Mouse (Mus musculus): ENCODE measurements at regions not wholly inside any gene's neighbourhood (a gene's known extent, or its start where the extent isn't known, plus 50 kb on each side); places are given as distances from the start of the nearest gene placed in this dataset.

DNA sequence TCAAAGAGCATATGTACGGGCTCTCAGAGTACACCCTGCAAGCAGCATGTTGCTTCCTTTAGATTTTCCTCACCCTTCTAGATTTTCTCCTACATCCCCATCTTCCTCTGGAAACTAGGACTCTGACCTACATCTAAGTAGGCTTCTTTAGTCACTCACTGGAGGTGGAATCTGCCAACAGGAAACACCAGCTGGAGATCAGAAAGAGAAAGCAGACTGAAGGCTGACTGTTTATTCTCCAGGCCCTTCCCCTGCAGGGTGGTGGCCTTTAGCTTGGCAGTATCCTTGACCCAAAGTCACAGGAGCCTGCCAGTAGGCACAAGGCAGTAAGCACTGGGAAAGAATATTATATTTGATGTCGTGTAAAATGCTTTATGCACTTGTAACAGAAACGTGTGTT, 75.4 kb upstream of the Klf12 start:
- DNase-seq (ENCODE audit: low spot score, missing footprints) (peak; percentile 79), ATAC-seq (ENCODE audit: low FRiP score) (no peak)
- 81% methylated on average over 3 of the region's 3 CpGs for WGBS
- H3K27me3 ChIP-seq (ENCODE audit: control insufficient read depth, insufficient read depth, low read length), result no peaks in the 10 kb centered on the region
- H3K9me3 ChIP-seq (ENCODE audit: control insufficient read depth, low read length), result no peaks in the 10 kb centered on the region
- no peaks in the 10 kb centered on the region for H3K36me3 ChIP-seq (ENCODE audit: control insufficient read depth, insufficient read depth, low read length)
- H3K9ac ChIP-seq (ENCODE audit: low read length), result no peak overlapping the region
- H3K27ac ChIP-seq (ENCODE audit: low read depth, low read length), result no peak overlapping the region
- no peaks in the 10 kb centered on the region for H3K4me1 ChIP-seq (ENCODE audit: control insufficient read depth, insufficient read depth, low read length)
- no peak overlapping the region for H3K4me2 ChIP-seq
- no peak overlapping the region for H3K4me3 ChIP-seq (ENCODE audit: low read depth, low read length)

DNA sequence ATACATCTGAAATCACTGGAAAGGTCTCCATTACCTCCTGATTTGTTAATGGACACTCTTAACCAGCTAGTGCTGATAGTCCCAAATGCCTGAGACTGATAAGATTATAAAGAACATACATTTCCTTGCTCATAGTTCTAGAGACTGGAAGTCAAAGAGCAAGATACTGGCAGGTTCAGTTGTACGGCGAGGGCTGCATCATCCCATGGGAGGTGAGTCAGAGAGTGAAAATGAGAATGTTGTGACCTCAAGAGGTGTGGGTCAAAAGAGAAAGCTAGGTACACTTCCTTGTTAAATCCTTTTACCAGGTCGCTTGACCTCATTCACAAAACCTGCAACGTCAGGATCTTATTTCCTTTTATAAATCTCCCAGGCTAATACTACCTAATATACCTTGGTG, 72.7 kb upstream of the Klf12 start:
- no peak for ATAC-seq (ENCODE audit: low FRiP score)
- Histone ChIP-seq H3K36me3 (ENCODE audit: control insufficient read depth, insufficient read depth, low read length) (no peaks in the 10 kb centered on the region), H3K4me3 (ENCODE audit: low read depth, low read length) (no peak overlapping the region), H3K9ac (ENCODE audit: low read length) (no peak overlapping the region), H3K27me3 (ENCODE audit: control insufficient read depth, insufficient read depth, low read length) (no peaks in the 10 kb centered on the region), H3K4me1 (ENCODE audit: control insufficient read depth, insufficient read depth, low read length) (no peaks in the 10 kb centered on the region), H3K4me2 (no peak overlapping the region), H3K27ac (ENCODE audit: low read depth, low read length) (no peak overlapping the region), H3K9me3 (ENCODE audit: control insufficient read depth, low read length) (no peaks in the 10 kb centered on the region)
- DNase-seq (ENCODE audit: low spot score, missing footprints), result peak; percentile 28
- 83% methylated on average over 4 of the region's 4 CpGs for WGBS

DNA sequence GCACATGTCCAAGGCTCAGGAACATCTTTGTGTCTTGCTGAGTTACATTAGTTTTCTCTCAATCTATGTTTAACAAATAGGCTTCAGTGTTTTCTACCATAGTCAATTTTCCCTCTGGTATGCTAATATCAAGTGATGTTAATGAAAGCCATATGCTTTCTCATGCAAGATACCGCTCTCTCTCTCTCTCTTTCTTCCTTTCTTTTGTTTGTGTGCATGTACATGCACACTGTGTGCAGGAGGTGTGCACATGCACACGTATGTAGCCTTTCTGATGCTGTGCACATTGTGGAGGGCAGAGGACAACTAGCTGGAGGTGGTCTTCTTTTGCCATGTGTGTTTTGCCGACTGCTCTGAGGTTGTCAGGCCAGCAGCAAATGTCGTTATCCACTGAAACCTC, 69.0 kb upstream of the Klf12 start:
- DNase-seq (ENCODE audit: low spot score, missing footprints) (peak; percentile 39), ATAC-seq (ENCODE audit: low FRiP score) (no peak)
- H3K4me3 ChIP-seq (ENCODE audit: low read depth, low read length), result no peak overlapping the region
- no peaks in the 10 kb centered on the region for H3K27me3 ChIP-seq (ENCODE audit: control insufficient read depth, insufficient read depth, low read length)
- H3K27ac ChIP-seq (ENCODE audit: low read depth, low read length), result no peak overlapping the region
- 77% methylated on average over 4 of the region's 4 CpGs for WGBS
- no peak overlapping the region for H3K9ac ChIP-seq (ENCODE audit: low read length)
- no peaks in the 10 kb centered on the region for H3K9me3 ChIP-seq (ENCODE audit: control insufficient read depth, low read length)
- H3K4me1 ChIP-seq (ENCODE audit: control insufficient read depth, insufficient read depth, low read length), result no peaks in the 10 kb centered on the region
- H3K36me3 ChIP-seq (ENCODE audit: control insufficient read depth, insufficient read depth, low read length), result no peaks in the 10 kb centered on the region
- no peak overlapping the region for H3K4me2 ChIP-seq

DNA sequence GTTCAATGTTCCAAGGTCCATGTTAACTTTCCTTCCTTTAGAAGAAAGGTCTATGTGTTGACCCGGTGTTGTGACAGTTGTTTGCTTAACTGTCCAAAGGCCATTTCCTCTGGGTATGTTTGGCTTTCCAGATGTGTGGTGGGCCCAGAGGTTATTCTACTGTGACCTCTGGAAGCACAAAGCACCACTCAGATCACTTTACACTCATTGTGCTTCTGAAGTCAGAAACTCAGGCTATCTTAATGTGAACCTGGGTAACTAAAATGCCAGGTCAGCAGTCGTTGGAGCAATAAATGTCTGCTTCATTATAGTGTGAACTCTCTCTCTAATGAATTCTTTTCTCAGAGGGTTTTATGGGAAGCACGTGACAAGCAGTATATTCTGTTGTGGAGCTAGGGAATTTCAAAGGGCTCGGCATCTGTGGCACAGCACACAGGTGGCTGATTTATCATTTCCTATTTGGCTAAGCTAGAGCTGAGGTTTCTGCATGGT, 68.5 kb upstream of the Klf12 start:
- no peaks in the 10 kb centered on the region for H3K27me3 ChIP-seq (ENCODE audit: control insufficient read depth, insufficient read depth, low read length)
- no peak overlapping the region for H3K9ac ChIP-seq (ENCODE audit: low read length)
- no peak overlapping the region for H3K4me2 ChIP-seq
- no peak overlapping the region for H3K4me3 ChIP-seq (ENCODE audit: low read depth, low read length)
- H3K9me3 ChIP-seq (ENCODE audit: control insufficient read depth, low read length), result no peaks in the 10 kb centered on the region
- peak; percentile 77 for DNase-seq (ENCODE audit: low spot score, missing footprints)
- no peak for ATAC-seq (ENCODE audit: low FRiP score)
- no peaks in the 10 kb centered on the region for H3K4me1 ChIP-seq (ENCODE audit: control insufficient read depth, insufficient read depth, low read length)
- H3K36me3 ChIP-seq (ENCODE audit: control insufficient read depth, insufficient read depth, low read length), result no peaks in the 10 kb centered on the region
- 59% methylated on average over 4 of the region's 4 CpGs for WGBS
- H3K27ac ChIP-seq (ENCODE audit: low read depth, low read length), result no peak overlapping the region

DNA sequence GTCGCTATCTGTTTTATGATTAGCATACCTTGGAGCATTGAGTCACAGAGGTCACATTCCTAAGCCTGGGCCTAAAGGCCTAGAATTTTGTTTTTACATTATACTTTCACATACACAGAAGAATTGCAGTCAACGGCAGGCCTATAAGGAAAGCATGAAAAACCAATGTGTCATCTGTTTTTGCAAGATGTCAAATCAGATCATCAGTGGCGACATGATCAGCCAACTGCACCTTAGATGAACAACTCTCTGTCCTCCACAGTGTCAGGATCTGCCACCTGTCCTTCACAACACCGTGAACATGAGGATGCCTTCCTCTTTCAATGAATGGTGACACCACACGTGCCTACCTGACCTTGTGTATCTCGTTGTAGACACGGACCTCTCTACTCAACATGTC, 66.5 kb upstream of the Klf12 start:
- no peak overlapping the region for H3K27ac ChIP-seq (ENCODE audit: low read depth, low read length)
- no peaks in the 10 kb centered on the region for H3K9me3 ChIP-seq (ENCODE audit: control insufficient read depth, low read length)
- H3K9ac ChIP-seq (ENCODE audit: low read length), result no peak overlapping the region
- no peak overlapping the region for H3K4me3 ChIP-seq (ENCODE audit: low read depth, low read length)
- DNase-seq (ENCODE audit: low spot score, missing footprints) (peak; percentile 56), ATAC-seq (ENCODE audit: low FRiP score) (no peak)
- H3K27me3 ChIP-seq (ENCODE audit: control insufficient read depth, insufficient read depth, low read length), result no peaks in the 10 kb centered on the region
- no peak overlapping the region for H3K4me2 ChIP-seq
- WGBS, result 92% methylated on average over 7 of the region's 7 CpGs
- no peaks in the 10 kb centered on the region for H3K4me1 ChIP-seq (ENCODE audit: control insufficient read depth, insufficient read depth, low read length)
- no peaks in the 10 kb centered on the region for H3K36me3 ChIP-seq (ENCODE audit: control insufficient read depth, insufficient read depth, low read length)

DNA sequence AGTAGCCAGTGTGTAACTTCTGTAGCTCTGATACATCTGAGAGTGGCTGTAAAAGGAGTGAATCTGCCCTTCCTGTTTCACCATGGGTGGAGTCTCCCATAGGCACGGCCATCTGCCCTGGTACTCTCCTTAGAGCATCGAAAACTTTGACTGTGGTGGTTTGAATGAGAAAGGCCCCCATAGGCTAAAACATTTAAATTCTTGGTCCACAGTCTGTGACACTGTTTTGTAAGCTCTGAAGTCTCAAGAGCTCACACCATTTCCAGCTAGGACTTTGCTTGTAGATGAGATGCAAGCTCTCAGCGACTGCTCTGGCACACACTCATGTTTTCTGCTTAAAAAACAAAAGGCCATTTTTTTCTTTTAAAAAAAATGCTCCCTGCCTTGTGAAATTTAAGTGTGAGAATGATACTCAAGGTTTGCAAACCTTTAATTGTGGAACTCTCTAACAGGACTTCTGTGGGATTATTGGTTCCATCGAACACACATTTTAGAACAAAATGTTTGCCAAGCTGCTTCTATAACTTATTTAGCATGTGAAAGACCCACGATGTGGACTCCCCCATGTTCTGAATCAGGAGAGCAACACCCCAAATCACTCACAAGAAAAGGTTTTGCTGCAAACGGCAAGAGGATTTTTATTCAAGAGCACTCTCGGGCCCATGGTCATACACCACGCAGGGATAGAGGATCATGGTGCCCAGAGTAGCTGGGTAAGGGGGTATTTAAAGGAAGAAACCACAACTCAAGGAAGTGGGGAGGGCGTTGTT, 65.7 kb upstream of the Klf12 start:
- Histone ChIP-seq H3K27me3 (ENCODE audit: control insufficient read depth, insufficient read depth, low read length) (no peaks in the 10 kb centered on the region), H3K27ac (ENCODE audit: low read depth, low read length) (no peak overlapping the region), H3K9me3 (ENCODE audit: control insufficient read depth, low read length) (no peaks in the 10 kb centered on the region), H3K36me3 (ENCODE audit: control insufficient read depth, insufficient read depth, low read length) (no peaks in the 10 kb centered on the region), H3K4me2 (no peak overlapping the region), H3K4me1 (ENCODE audit: control insufficient read depth, insufficient read depth, low read length) (no peaks in the 10 kb centered on the region), H3K9ac (ENCODE audit: low read length) (no peak overlapping the region), H3K4me3 (ENCODE audit: low read depth, low read length) (no peak overlapping the region)
- DNase-seq (ENCODE audit: low spot score, missing footprints), result no peak
- 90% methylated on average over 9 of the region's 9 CpGs for WGBS
- ATAC-seq (ENCODE audit: low FRiP score), result no peak

DNA sequence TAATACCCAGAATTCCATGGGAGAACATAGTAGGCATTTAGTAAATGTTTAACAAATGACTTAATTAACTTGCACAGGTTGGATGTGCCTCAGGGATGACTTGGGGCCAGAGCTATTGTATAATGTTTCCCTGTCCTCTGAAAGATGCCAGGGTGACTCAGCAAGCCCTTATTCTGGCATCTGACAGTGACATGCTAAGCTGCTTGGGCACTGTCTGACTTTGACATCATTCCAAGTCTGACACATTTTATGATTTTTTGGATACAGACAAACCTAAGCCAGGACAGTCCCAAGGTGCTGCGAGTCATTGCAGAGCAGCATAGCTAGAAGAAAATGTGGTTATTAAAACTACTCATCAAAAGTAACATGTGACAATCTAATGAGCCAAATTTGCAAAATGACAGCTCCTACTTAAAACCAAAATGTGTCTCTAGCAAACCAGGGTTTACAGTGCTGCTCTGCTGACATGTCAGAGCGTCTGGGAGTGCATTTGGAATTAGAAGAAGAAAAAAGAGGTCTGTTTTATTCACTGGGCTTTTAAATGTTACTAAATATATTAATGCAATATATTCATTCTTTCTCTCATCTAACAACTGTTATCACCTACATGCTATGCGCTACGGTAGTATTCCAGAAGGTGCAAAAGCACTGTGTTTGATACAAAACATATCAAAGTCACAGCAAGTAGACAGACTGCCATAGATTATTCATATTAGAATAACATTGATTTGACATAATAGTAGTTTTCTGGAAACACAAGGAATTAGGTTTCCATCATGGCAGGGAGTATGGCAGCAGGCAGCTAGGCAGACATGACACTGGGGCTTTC, 64.1 kb upstream of the Klf12 start:
- Histone ChIP-seq H3K4me3 (ENCODE audit: low read depth, low read length) (no peak overlapping the region), H3K4me1 (ENCODE audit: control insufficient read depth, insufficient read depth, low read length) (no peaks in the 10 kb centered on the region), H3K27ac (ENCODE audit: low read depth, low read length) (no peak overlapping the region), H3K9ac (ENCODE audit: low read length) (no peak overlapping the region), H3K36me3 (ENCODE audit: control insufficient read depth, insufficient read depth, low read length) (no peaks in the 10 kb centered on the region), H3K27me3 (ENCODE audit: control insufficient read depth, insufficient read depth, low read length) (no peaks in the 10 kb centered on the region), H3K9me3 (ENCODE audit: control insufficient read depth, low read length) (no peaks in the 10 kb centered on the region), H3K4me2 (no peak overlapping the region)
- 93% methylated on average over 4 of the region's 4 CpGs for WGBS
- ATAC-seq (ENCODE audit: low FRiP score), result no peak
- no peak for DNase-seq (ENCODE audit: low spot score, missing footprints)

DNA sequence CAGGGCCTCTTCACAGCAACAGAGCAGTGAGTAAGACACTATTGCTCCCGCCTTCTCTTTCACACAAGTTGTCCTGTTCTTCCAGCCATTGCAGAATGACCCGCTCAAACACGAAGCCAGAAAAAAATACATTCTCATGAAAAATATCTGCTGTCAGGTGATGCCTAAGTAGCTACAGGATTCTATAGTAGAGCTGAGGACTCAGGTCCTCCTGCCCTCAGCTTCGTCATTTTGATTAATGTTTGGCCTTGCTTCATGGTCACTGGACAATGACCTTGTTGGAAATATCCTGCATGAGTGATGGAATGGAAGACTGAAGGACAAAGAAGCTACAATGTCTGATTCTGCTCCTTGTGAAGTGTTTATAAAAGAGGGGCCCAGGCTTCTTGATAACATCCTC, 52.4 kb upstream of the Klf12 start:
- Histone ChIP-seq H3K4me3 (ENCODE audit: low read depth, low read length) (no peak overlapping the region), H3K27me3 (ENCODE audit: control insufficient read depth, insufficient read depth, low read length) (no peaks in the 10 kb centered on the region), H3K9ac (ENCODE audit: low read length) (no peak overlapping the region), H3K4me2 (no peak overlapping the region), H3K9me3 (ENCODE audit: control insufficient read depth, low read length) (no peaks in the 10 kb centered on the region), H3K36me3 (ENCODE audit: control insufficient read depth, insufficient read depth, low read length) (no peaks in the 10 kb centered on the region), H3K27ac (ENCODE audit: low read depth, low read length) (no peak overlapping the region), H3K4me1 (ENCODE audit: control insufficient read depth, insufficient read depth, low read length) (no peaks in the 10 kb centered on the region)
- ATAC-seq (ENCODE audit: low FRiP score), result no peak
- DNase-seq (ENCODE audit: low spot score, missing footprints), result no peak
- 91% methylated on average over 4 of the region's 4 CpGs for WGBS

Measured in midbrain, embryonic 11.5 days (tissue).